Mouse (Mus musculus) liver, embryonic 14.5 days (tissue): ENCODE data around the gene Afdn. TPM values are rescaled to one million over a fixed set of nuclear protein-coding genes. Genes with fewer than 3 reads are reported as not detected.
"Not testable (repeated sequence)": the region's sequence is repeated elsewhere in the genome, so short reads cannot be mapped to it uniquely, and the experiment has no call there.

ENCODE experiments used
- ATAC-seq: fragments of 200-750 bp; cut with Nextera tagmentation; 2 replicates; pipeline ENCODE4 v1.8.0; 2017; ENCODE audit warnings: moderate number of reproducible peaks, mild to moderate bottlenecking, moderate library complexity; ENCODE audit not compliant: insufficient read depth
- DNase-seq, 3 experiments: peaks; one replicate each; pipeline ENCODE4 v3.0.0-alpha.2; 2012 to 2013; ENCODE audit warnings: low read depth in 3 of 3, low spot score in 3 of 3
- H3K27ac ChIP-seq: fragments of 300-500 bp; sonication (generic); 2 replicates; pipeline ENCODE4 v1.5.1; 2014; ENCODE audit warnings: moderate library complexity, mild to moderate bottlenecking, control low read depth, inconsistent platforms
- H3K27me3 ChIP-seq: fragments of 300-500 bp; sonication (generic); 2 replicates; pipeline ENCODE4 v1.6.1; 2014; ENCODE audit warnings: mild to moderate bottlenecking, low read length, moderate library complexity; ENCODE audit not compliant: control insufficient read depth, insufficient read depth
- H3K36me3 ChIP-seq: fragments of 300-500 bp; sonication (generic); replicated peaks from 2 replicates; pipeline ENCODE4 v1.6.1; 2014; ENCODE audit warnings: low read depth; ENCODE audit not compliant: control insufficient read depth, insufficient read depth
- H3K4me1 ChIP-seq, 2 experiments: fragments of 200-500 bp in 1 of 2; fragments of 300-500 bp in 1 of 2; sonication (generic) in 1 of 2; replicated peaks; 2 replicates each; pipeline ENCODE4 v1.6.1; 2012 to 2014; ENCODE audit warnings: antibody characterized with exemption in 1 of 2, inconsistent platforms in 1 of 2, low read length in 1 of 2; ENCODE audit not compliant: control insufficient read depth in 2 of 2, insufficient read depth in 2 of 2
- H3K4me2 ChIP-seq: fragments of 300-500 bp; sonication (generic); 2 replicates; pipeline ENCODE4 v1.6.1; 2014; ENCODE audit warnings: low read depth, mild to moderate bottlenecking, control low read depth, moderate library complexity
- H3K4me3 ChIP-seq, 2 experiments: fragments of 200-500 bp in 1 of 2; fragments of 300-500 bp in 1 of 2; sonication (generic) in 1 of 2; 2 replicates each; pipeline ENCODE4 v1.5.1; 2012 to 2014; ENCODE audit warnings: low read depth in 2 of 2, low read length in 2 of 2, mild to moderate bottlenecking in 2 of 2, control low read depth in 1 of 2, inconsistent platforms in 1 of 2, moderate library complexity in 1 of 2; ENCODE audit not compliant: insufficient read depth in 1 of 2
- H3K9ac ChIP-seq: fragments of 300-500 bp; sonication (generic); replicated peaks from 2 replicates; pipeline ENCODE4 v1.6.1; 2014; ENCODE audit warnings: mild to moderate bottlenecking, control low read depth, moderate library complexity
- H3K9me3 ChIP-seq: fragments of 300-500 bp; sonication (generic); 2 replicates; pipeline ENCODE4 v1.6.1; 2016; ENCODE audit warnings: low read length, mixed read lengths; ENCODE audit not compliant: control insufficient read depth
- CTCF ChIP-seq: IDR thresholded peaks from 2 replicates; pipeline ENCODE4 v1.5.1; 2016; ENCODE audit warnings: antibody characterized with exemption, low read depth, control low read depth
- EP300 ChIP-seq: IDR thresholded peaks from 2 replicates; pipeline ENCODE4 v1.6.1; 2016; ENCODE audit warnings: antibody characterized with exemption, low read depth
- WGBS: fragments of 180-500 bp; shearing (Covaris S2); extraction: QIAGEN DNeasy Blood & Tissue Kit; methylation state at CpG from one replicate; pipeline ENCODE4 v1.1.7; 2014; ENCODE audit not compliant: insufficient replicate concordance; 5-methylcytosine and 5-hydroxymethylcytosine counted together
- polyA plus RNA-seq, 2 experiments: library from polyadenylated mRNA; depleted of rRNA in 1 of 2; stranded (reverse) in 1 of 2; unstranded in 1 of 2; fragments of >200 nt; fragmentation: Nextera tagmentation in 1 of 2; extraction: Ambion mirVana in 1 of 2; gene quantifications; 2 replicates each; pipeline versions ENCODE4 v1.2.1 to v1.2.3; 2012 to 2014

The Afdn gene
- polyA plus RNA-seq, 2 experiments, result 6.4 to 7.1 TPM

GRCm38 (mm10) chr17:13924588-13924987, 164.2 kb downstream of the Afdn start:
- DNase-seq (no peak), ATAC-seq (no peak)
- H3K4me1 ChIP-seq, result no peaks in the 10 kb centered on the region
- H3K4me2 ChIP-seq, result no peak overlapping the region
- no peaks in the 10 kb centered on the region for H3K27me3 ChIP-seq
- no peak overlapping the region for H3K9ac ChIP-seq
- WGBS, result 55% methylated on average over 2 of the region's 2 CpGs
- H3K36me3 ChIP-seq, result no peaks in the 10 kb centered on the region
- H3K4me3 ChIP-seq, result no peak overlapping the region
- TF ChIP-seq CTCF, result no peak
- no peak for TF ChIP-seq EP300
- H3K9me3 ChIP-seq, result no peaks in the 10 kb centered on the region
- no peak overlapping the region for H3K27ac ChIP-seq

GRCm38 (mm10) chr17:13925931-13926330, 165.6 kb downstream of the Afdn start:
- no peak for DNase-seq
- Histone ChIP-seq H3K9ac (no peak overlapping the region), H3K36me3 (no peaks in the 10 kb centered on the region), H3K4me1 (no peaks in the 10 kb centered on the region), H3K27ac (no peak overlapping the region), H3K9me3 (no peaks in the 10 kb centered on the region), H3K27me3 (no peaks in the 10 kb centered on the region), H3K4me3 (no peak overlapping the region), H3K4me2 (no peak overlapping the region)
- ATAC-seq, result no peak
- WGBS, result 42% methylated on average over 3 of the region's 3 CpGs
- TF ChIP-seq EP300 (no peak), CTCF (no peak)

GRCm38 (mm10) chr17:13930421-13930820, 170.1 kb downstream of the Afdn start:
- WGBS, result 63% methylated on average over 9 of the region's 9 CpGs
- Histone ChIP-seq H3K36me3 (no peaks in the 10 kb centered on the region), H3K4me3 (no peak overlapping the region), H3K9ac (no peak overlapping the region), H3K9me3 (no peaks in the 10 kb centered on the region), H3K27ac (no peak overlapping the region), H3K4me1 (no peaks in the 10 kb centered on the region), H3K4me2 (no peak overlapping the region), H3K27me3 (no peaks in the 10 kb centered on the region)
- ATAC-seq, result no peak
- TF ChIP-seq CTCF, result no peak
- TF ChIP-seq EP300, result no peak
- DNase-seq, result no peak

- WGBS, result 74% methylated on average over 2 of the region's 2 CpGs
- not testable (repeated sequence) for H3K36me3 ChIP-seq, H3K9me3 ChIP-seq, H3K4me3 ChIP-seq, H3K4me1 ChIP-seq, H3K4me2 ChIP-seq, H3K27ac ChIP-seq, DNase-seq, H3K27me3 ChIP-seq, H3K9ac ChIP-seq, ATAC-seq
These were observed 175.0 kb downstream of the Afdn start for GRCm38 (mm10) chr17:13935364-13935763.

DNA sequence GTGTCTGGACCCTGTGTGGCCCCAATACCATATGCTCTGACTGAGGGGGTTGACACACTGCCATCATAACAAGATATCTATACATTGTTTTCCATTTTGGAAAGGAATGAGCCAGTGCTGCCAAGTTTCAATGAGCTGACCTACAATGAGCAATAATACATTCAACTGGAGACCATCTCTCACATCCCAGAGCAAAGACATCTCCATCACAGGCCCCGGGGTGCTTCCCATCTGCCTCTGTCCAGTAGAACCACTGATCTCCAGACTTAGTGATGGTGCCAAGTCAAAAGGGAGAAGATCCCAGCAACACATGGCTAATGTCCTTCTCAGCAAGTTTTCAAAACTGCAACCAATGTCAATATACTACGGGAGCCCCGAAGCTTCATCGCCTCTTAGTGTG, 177.4 kb downstream of the Afdn start:
- H3K27ac ChIP-seq, result no peak overlapping the region
- H3K4me2 ChIP-seq, result no peak overlapping the region
- DNase-seq (no peak), ATAC-seq (no peak)
- H3K36me3 ChIP-seq, result no peaks in the 10 kb centered on the region
- no peaks in the 10 kb centered on the region for H3K4me1 ChIP-seq
- H3K4me3 ChIP-seq, result no peak overlapping the region
- no peak overlapping the region for H3K9ac ChIP-seq
- no peaks in the 10 kb centered on the region for H3K9me3 ChIP-seq
- TF ChIP-seq CTCF (no peak), EP300 (no peak)
- H3K27me3 ChIP-seq, result no peaks in the 10 kb centered on the region
- WGBS, result 65% methylated on average over 4 of the region's 4 CpGs

DNA sequence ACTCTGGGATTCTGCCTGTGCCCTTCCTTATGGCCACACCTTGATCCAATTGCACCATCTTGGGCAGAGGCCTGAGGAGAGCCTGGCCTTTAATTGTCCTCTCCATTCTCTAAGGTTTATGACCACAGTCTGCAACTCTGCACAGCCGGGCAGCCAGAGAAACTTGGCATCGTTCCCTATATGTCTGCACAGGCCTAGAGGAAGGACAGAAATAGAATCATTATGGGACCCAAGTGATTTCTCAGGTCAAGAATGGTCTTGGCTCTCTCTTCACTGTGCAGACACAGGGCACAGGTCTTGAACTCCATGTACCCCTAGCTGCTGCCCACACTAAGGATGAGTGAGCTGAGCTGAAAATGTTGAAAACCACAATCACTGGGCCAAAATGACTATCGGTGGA, 178.3 kb downstream of the Afdn start:
- Histone ChIP-seq H3K4me1 (no peaks in the 10 kb centered on the region), H3K27ac (no peak overlapping the region), H3K9me3 (no peaks in the 10 kb centered on the region), H3K27me3 (no peaks in the 10 kb centered on the region), H3K36me3 (no peaks in the 10 kb centered on the region), H3K4me3 (no peak overlapping the region), H3K9ac (no peak overlapping the region), H3K4me2 (no peak overlapping the region)
- no peak for ATAC-seq
- WGBS, result 70% methylated on average over 3 of the region's 3 CpGs
- TF ChIP-seq CTCF, result no peak
- no peak for TF ChIP-seq EP300
- no peak for DNase-seq

- H3K27me3 ChIP-seq, H3K27ac ChIP-seq, H3K9ac ChIP-seq, H3K4me3 ChIP-seq, DNase-seq, H3K36me3 ChIP-seq, H3K4me1 ChIP-seq, H3K9me3 ChIP-seq, H3K4me2 ChIP-seq, ATAC-seq: not testable (repeated sequence)
- WGBS, result 64% methylated on average over 2 of the region's 2 CpGs
These were observed 178.9 kb downstream of the Afdn start for GRCm38 (mm10) chr17:13939231-13939630.
